Mouse (Mus musculus) MEL (cell line): ENCODE results near the gene Ly6g6c. TPM values are rescaled to one million over a fixed set of nuclear protein-coding genes. Genes with fewer than 3 reads are reported as not detected.

Source experiments
- DNase-seq: peaks from one replicate; pipeline ENCODE4 v3.0.0; 2011; ENCODE audit warnings: low read depth, low spot score
- H3K27ac ChIP-seq: 2 replicates; pipeline ENCODE4 v1.5.1; 2012; ENCODE audit warnings: low read depth, mild to moderate bottlenecking, control low read depth, low read length, moderate library complexity; ENCODE audit not compliant: control insufficient read depth
- H3K27me3 ChIP-seq, 2 experiments: fragments of 150-350 bp in 1 of 2; sonication (generic) in 1 of 2; 2 replicates each; pipeline ENCODE4 v1.6.1; 2012; ENCODE audit warnings: low read length in 2 of 2, mild to moderate bottlenecking in 2 of 2, improper control_type of control experiment in 1 of 2, moderate library complexity in 1 of 2; ENCODE audit not compliant: insufficient read depth in 2 of 2, control insufficient read depth in 1 of 2
- H3K36me3 ChIP-seq, 2 experiments: 2 replicates each; pipeline ENCODE4 v1.6.1; 2012 to 2014; ENCODE audit warnings: low read length in 2 of 2, improper control_type of control experiment in 1 of 2, inconsistent platforms in 1 of 2, mild to moderate bottlenecking in 1 of 2; ENCODE audit not compliant: insufficient read depth in 2 of 2, control insufficient read depth in 1 of 2
- H3K4me1 ChIP-seq, 2 experiments: fragments of 150-350 bp in 1 of 2; sonication (generic) in 1 of 2; 2 replicates each; pipeline ENCODE4 v1.6.1; 2012; ENCODE audit warnings: low read length in 2 of 2, improper control_type of control experiment in 1 of 2, mild to moderate bottlenecking in 1 of 2; ENCODE audit not compliant: insufficient read depth in 2 of 2, control insufficient read depth in 1 of 2
- H3K4me3 ChIP-seq, 2 experiments: fragments of 150-350 bp in 1 of 2; sonication (generic) in 1 of 2; 2 replicates each; pipeline ENCODE4 v1.5.1; 2012; ENCODE audit warnings: low read depth in 2 of 2, low read length in 2 of 2, mild to moderate bottlenecking in 2 of 2, moderate library complexity in 2 of 2, control low read depth in 1 of 2, improper control_type of control experiment in 1 of 2; ENCODE audit not compliant: control insufficient read depth in 1 of 2, insufficient read depth in 1 of 2
- H3K79me2 ChIP-seq: 2 replicates; pipeline ENCODE4 v1.6.1; 2012; ENCODE audit warnings: mild to moderate bottlenecking, low read length, moderate library complexity; ENCODE audit not compliant: control insufficient read depth, poor library complexity, insufficient read depth
- H3K9ac ChIP-seq: 2 replicates; pipeline ENCODE4 v1.6.1; 2012; ENCODE audit warnings: low read depth, mild to moderate bottlenecking, control low read depth, low read length, moderate library complexity; ENCODE audit not compliant: control insufficient read depth, poor library complexity, severe bottlenecking
- H3K9me3 ChIP-seq: fragments of 150-350 bp; sonication (generic); replicated peaks from 2 replicates; pipeline ENCODE4 v1.6.1; 2012; ENCODE audit warnings: mild to moderate bottlenecking, low read length, improper control_type of control experiment, moderate library complexity; ENCODE audit not compliant: insufficient read depth
- CHD1 ChIP-seq: IDR thresholded peaks from 2 replicates; pipeline ENCODE4 v1.6.1; 2012; ENCODE audit warnings: low read depth, mild to moderate bottlenecking, inconsistent platforms, low read length, improper control_type of control experiment
- CTCF ChIP-seq, 3 experiments: IDR thresholded peaks in 2 of 3; conservative IDR thresholded peaks in 1 of 3; 2 replicates each; pipeline ENCODE4 v1.5.1; 2011 to 2012; ENCODE audit warnings: low read length in 3 of 3, low read depth in 2 of 3, mild to moderate bottlenecking in 2 of 3, improper control_type of control experiment in 1 of 3, inconsistent platforms in 1 of 3, mixed read lengths in 1 of 3, moderate library complexity in 1 of 3; ENCODE audit not compliant: control insufficient read depth in 1 of 3, insufficient read depth in 1 of 3, poor library complexity in 1 of 3, severe bottlenecking in 1 of 3
- ELF1 ChIP-seq: IDR thresholded peaks from 2 replicates; pipeline ENCODE4 v1.6.1; 2014; ENCODE audit warnings: low read depth, mild to moderate bottlenecking, inconsistent platforms, low read length, improper control_type of control experiment, moderate library complexity
- EP300 ChIP-seq, 2 experiments: IDR thresholded peaks; 2 replicates each; pipeline ENCODE4 v1.6.1; 2011; ENCODE audit warnings: improper control_type of control experiment in 2 of 2, low read length in 2 of 2, low read depth in 1 of 2, mild to moderate bottlenecking in 1 of 2
- ETS1 ChIP-seq: IDR thresholded peaks from 2 replicates; pipeline ENCODE4 v1.6.1; 2012; ENCODE audit warnings: low read depth, mild to moderate bottlenecking, inconsistent platforms, low read length, improper control_type of control experiment, moderate library complexity
- GABPA ChIP-seq: IDR thresholded peaks from 2 replicates; pipeline ENCODE4 v1.6.1; 2012; ENCODE audit warnings: low read depth, mild to moderate bottlenecking, inconsistent platforms, low read length, improper control_type of control experiment, moderate library complexity
- GATA1 ChIP-seq: IDR thresholded peaks from 2 replicates; pipeline ENCODE4 v1.6.1; 2011; ENCODE audit warnings: low read depth, low read length, improper control_type of control experiment
- HCFC1 ChIP-seq: IDR thresholded peaks from 2 replicates; pipeline ENCODE4 v1.6.1; 2012; ENCODE audit warnings: low read depth, mild to moderate bottlenecking, inconsistent platforms, low read length, improper control_type of control experiment, moderate library complexity
- JUND ChIP-seq: IDR thresholded peaks from 2 replicates; pipeline ENCODE4 v1.6.1; 2011; ENCODE audit warnings: low read depth, mild to moderate bottlenecking, improper control_type of control experiment, low read length
- MAFK ChIP-seq: IDR thresholded peaks from 2 replicates; pipeline ENCODE4 v1.6.1; 2011; ENCODE audit warnings: low read depth, mild to moderate bottlenecking, low read length, improper control_type of control experiment, borderline replicate concordance
- MAX ChIP-seq: IDR thresholded peaks from 2 replicates; pipeline ENCODE4 v1.6.1; 2011; ENCODE audit warnings: low read length, improper control_type of control experiment
- MEF2A ChIP-seq: IDR thresholded peaks from 2 replicates; pipeline ENCODE4 v1.6.1; 2014; ENCODE audit warnings: low read depth, mild to moderate bottlenecking, inconsistent platforms, low read length, improper control_type of control experiment; ENCODE audit not compliant: poor library complexity, insufficient replicate concordance, severe bottlenecking; ENCODE audit errors: extremely low read depth
- MYC ChIP-seq: IDR thresholded peaks from 2 replicates; pipeline ENCODE4 v1.6.1; 2011; ENCODE audit warnings: low read depth, mild to moderate bottlenecking, low read length, improper control_type of control experiment, moderate library complexity
- NRF1 ChIP-seq: IDR thresholded peaks from 2 replicates; pipeline ENCODE4 v1.6.1; 2014; ENCODE audit warnings: low read depth, mild to moderate bottlenecking, inconsistent platforms, low read length, improper control_type of control experiment, moderate library complexity; ENCODE audit not compliant: poor library complexity, insufficient read depth, severe bottlenecking
- POLR2AphosphoS2 ChIP-seq: IDR thresholded peaks from 2 replicates; pipeline ENCODE4 v1.6.1; 2011; ENCODE audit warnings: low read length, improper control_type of control experiment
- RAD21 ChIP-seq: IDR thresholded peaks from 2 replicates; pipeline ENCODE4 v1.6.1; 2011; ENCODE audit warnings: mild to moderate bottlenecking, low read depth, low read length, improper control_type of control experiment
- RCOR1 ChIP-seq: IDR thresholded peaks from 2 replicates; pipeline ENCODE4 v1.6.1; 2012; ENCODE audit warnings: low read depth, mild to moderate bottlenecking, inconsistent platforms, low read length, improper control_type of control experiment
- SIN3A ChIP-seq: IDR thresholded peaks from 2 replicates; pipeline ENCODE4 v1.6.1; 2012; ENCODE audit warnings: low read length, improper control_type of control experiment, inconsistent platforms
- SMC3 ChIP-seq: IDR thresholded peaks from 2 replicates; pipeline ENCODE4 v1.6.1; 2011; ENCODE audit warnings: low read depth, low read length, improper control_type of control experiment
- TBP ChIP-seq: IDR thresholded peaks from 2 replicates; pipeline ENCODE4 v1.8.0; 2011; ENCODE audit warnings: low read depth, low read length, improper control_type of control experiment
- ZC3H11A ChIP-seq: IDR thresholded peaks from 2 replicates; pipeline ENCODE4 v1.6.1; 2012; ENCODE audit warnings: low read depth, mild to moderate bottlenecking, inconsistent platforms, low read length, improper control_type of control experiment
- ZKSCAN1 ChIP-seq: IDR thresholded peaks from 2 replicates; pipeline ENCODE4 v1.6.1; 2012; ENCODE audit warnings: low read depth, mild to moderate bottlenecking, inconsistent platforms, low read length, improper control_type of control experiment, moderate library complexity
- ZMIZ1 ChIP-seq: IDR thresholded peaks from 2 replicates; pipeline ENCODE4 v1.6.1; 2012; ENCODE audit warnings: low read depth, mild to moderate bottlenecking, inconsistent platforms, low read length, improper control_type of control experiment, moderate library complexity
- ZNF384 ChIP-seq: IDR thresholded peaks from 2 replicates; pipeline ENCODE4 v1.6.1; 2012; ENCODE audit warnings: low read depth, mild to moderate bottlenecking, inconsistent platforms, low read length, improper control_type of control experiment
- polyA plus RNA-seq, 2 experiments: library from polyadenylated mRNA; stranded (reverse) in 1 of 2; unstranded in 1 of 2; fragments of >175 nt in 1 of 2; fragments of >200 nt in 1 of 2; gene quantifications; 2 replicates each; pipeline versions ENCODE4 v1.2.1 to v1.2.4; 2012; ENCODE audit warnings: low replicate concordance in 2 of 2, low read depth in 1 of 2; ENCODE audit not compliant: insufficient read length in 2 of 2, insufficient read depth in 1 of 2, missing spikeins in 1 of 2
- total RNA-seq: library from RNA; depleted of rRNA; stranded (reverse); fragments of 300-350 nt; gene quantifications from 2 replicates; pipeline ENCODE4 v1.2.3, GENCODE M21; 2012

Ly6g6c gene
- total and polyA plus RNA-seq, 3 experiments, result 0.24 TPM; not detected in 2

GRCm38 (mm10) chr17:35085208-35085865, 20.1 kb downstream of the Ly6g6c start, which contains the start of gene Ly6g6f (continued):
- TF ChIP-seq POLR2AphosphoS2, result no peak
- TF ChIP-seq MEF2A, result no peak
- TF ChIP-seq, all 39 proteins: peak for 10

- TF ChIP-seq ZNF384 (peak; percentile 69), CTCF (IDR thresholded peaks at IDR 0.05 in 2 of 3, conservative IDR thresholded peaks at IDR 0.05 in 1 of 3; ENCODE audit: control insufficient read depth in 1 of 3, insufficient read depth in 1 of 3, low read depth in 2 of 3, low read length in 3 of 3, poor library complexity in 1 of 3, severe bottlenecking in 1 of 3) (peak; percentile 29 to 59 (median 37)), SMC3 (peak; percentile 46), ZKSCAN1 (no peak), MYC (0 out of 2 replicates have a peak, but pooled peaks have one; percentile 23), ZC3H11A (peak; percentile 30), RCOR1 (no peak)
- H3K9me3 ChIP-seq, result no peaks in the 10 kb centered on the region
Measured at GRCm38 (mm10) chr17:35088151-35088550, 23.0 kb downstream of the Ly6g6c start.

GRCm38 (mm10) chr17:35088825-35089644, 23.8 kb downstream of the Ly6g6c start, which contains the start of gene Abhd16a:
Gene Abhd16a, plus strand, starts transcription at chr17:35089263.
- Histone ChIP-seq H3K27me3 (no peaks in the 10 kb centered on the region), H3K36me3 (peaks cover 0 to 14% of the 10 kb centered on the region in 2 experiments; a peak in 2 of 4 replicates), H3K27ac (peak within 1 kb of the TSS; percentile 81), H3K4me1 (peaks cover 5 to 32% of the 10 kb centered on the region in 2 experiments), H3K9ac (peak within 1 kb of the TSS; percentile 87), H3K79me2 (peaks cover 18% of the 10 kb centered on the region), H3K9me3 (no peaks in the 10 kb centered on the region), H3K4me3 (peak within 1 kb of the TSS; percentile 69 to 94)
- peak; percentile 96 for DNase-seq
- TF ChIP-seq JUND (no peak), HCFC1 (peak; percentile 72), EP300 (IDR thresholded peaks at IDR 0.05; ENCODE audit: low read depth in 1 of 2, low read length in 2 of 2) (peak in 1 of 2 experiments; percentile 15; a peak in 1 of 4 replicates), TBP (peak; percentile 66; the same call in 1 of the 2 replicates), ZMIZ1 (peak; percentile 89), GABPA (no peak), CTCF (IDR thresholded peaks at IDR 0.05 in 2 of 3, conservative IDR thresholded peaks at IDR 0.05 in 1 of 3; ENCODE audit: control insufficient read depth in 1 of 3, insufficient read depth in 1 of 3, low read depth in 2 of 3, low read length in 3 of 3, poor library complexity in 1 of 3, severe bottlenecking in 1 of 3) (peak in 1 of 3 experiments; percentile 3; a peak in 1 of 6 replicates), ZC3H11A (no peak), SIN3A (peak; percentile 42), CHD1 (peak; percentile 99), MAFK (no peak), MAX (peak; percentile 70), GATA1 (no peak), RAD21 (no peak), ZKSCAN1 (no peak), MEF2A (no peak), ETS1 (peak; percentile 51), NRF1 (peak; percentile 42; the same call in 1 of the 2 replicates), ELF1 (no peak)

More at GRCm38 (mm10) chr17:35088151-35088550, 23.0 kb downstream of the Ly6g6c start:
- H3K36me3 ChIP-seq, result peaks cover 0 to 20% of the 10 kb centered on the region in 2 experiments; a peak in 2 of 4 replicates
- H3K4me1 ChIP-seq, result peaks cover 5 to 41% of the 10 kb centered on the region in 2 experiments
- H3K27ac ChIP-seq, result peak overlapping the region; percentile 81
- H3K4me3 ChIP-seq, result no peak overlapping the region
- peak; percentile 52 for DNase-seq
- peak overlapping the region; percentile 87 for H3K9ac ChIP-seq
- peaks cover 18% of the 10 kb centered on the region for H3K79me2 ChIP-seq
- H3K27me3 ChIP-seq, result no peaks in the 10 kb centered on the region
